Mouse (Mus musculus) thymus, postnatal 14 days (tissue): ENCODE results near the gene Ctnna3.
"Not testable (repeated sequence)": the region's sequence is repeated elsewhere in the genome, so short reads cannot be mapped to it uniquely, and the experiment has no call there.

Experiments
- DNase-seq: peaks from one replicate; pipeline ENCODE4 v3.0.0; 2021

The Ctnna3 gene

GRCm38 (mm10) chr10:64671469-64671868 is 1241.6 kb downstream of the Ctnna3 start:
- no peak for DNase-seq

DNA sequence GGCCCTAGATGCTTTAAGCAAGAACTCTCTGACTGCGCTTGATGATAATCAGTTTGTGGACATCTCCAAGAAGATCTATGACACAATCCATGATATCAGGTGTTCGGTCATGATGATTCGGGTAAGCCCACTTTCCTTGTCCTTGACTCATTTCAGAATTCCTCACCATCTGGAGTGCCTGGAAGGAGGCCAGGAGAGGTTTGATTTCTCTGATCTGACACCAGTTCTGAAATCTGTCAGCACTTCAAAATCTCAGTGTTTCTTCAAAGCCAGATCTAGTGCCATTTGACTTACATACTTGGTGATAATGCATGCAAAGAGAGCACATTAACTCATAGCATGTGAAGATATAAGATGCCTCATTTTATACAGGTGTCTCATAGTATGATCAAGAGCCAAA is 1245.9 kb downstream of the Ctnna3 start:
- DNase-seq = no peak

DNA sequence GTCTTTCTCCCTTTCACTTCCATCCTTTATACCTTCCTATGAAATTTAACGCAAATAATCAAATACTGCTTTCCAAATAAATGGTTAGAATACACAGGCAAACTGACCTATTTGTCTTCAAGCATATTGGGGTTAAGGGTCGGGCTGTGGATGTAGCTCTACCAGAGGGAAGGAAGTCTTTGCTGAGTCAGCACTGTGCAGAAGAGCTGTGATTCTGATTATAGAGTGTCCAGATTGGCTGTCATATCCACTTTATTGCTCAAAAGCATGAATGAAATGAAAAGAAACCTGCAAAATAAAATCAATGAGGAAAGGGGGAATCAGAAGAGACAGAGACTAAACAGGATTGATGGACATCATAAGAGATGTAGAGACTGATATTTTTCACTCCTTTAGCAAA is 1280.1 kb downstream of the Ctnna3 start:
- DNase-seq = no peak

DNA sequence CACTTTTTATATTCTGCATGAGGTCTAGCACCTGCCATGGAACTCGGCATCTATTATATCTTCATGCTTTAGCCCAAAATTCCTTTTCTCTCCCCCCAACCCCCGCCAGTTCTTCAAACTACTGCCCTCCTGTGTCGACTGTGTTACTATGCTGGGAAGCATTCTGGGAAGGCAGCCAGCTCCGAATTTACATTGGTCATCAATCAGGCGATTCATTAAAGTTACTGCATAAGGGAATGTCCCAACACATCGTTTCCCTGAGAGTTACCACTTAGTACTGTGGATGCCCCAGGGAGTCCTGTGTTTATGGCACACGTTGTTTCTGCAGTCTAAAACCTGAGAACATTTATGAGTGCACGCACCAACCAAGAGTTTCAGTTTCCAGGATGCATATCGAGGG is 1288.1 kb downstream of the Ctnna3 start:
- no peak for DNase-seq

DNA sequence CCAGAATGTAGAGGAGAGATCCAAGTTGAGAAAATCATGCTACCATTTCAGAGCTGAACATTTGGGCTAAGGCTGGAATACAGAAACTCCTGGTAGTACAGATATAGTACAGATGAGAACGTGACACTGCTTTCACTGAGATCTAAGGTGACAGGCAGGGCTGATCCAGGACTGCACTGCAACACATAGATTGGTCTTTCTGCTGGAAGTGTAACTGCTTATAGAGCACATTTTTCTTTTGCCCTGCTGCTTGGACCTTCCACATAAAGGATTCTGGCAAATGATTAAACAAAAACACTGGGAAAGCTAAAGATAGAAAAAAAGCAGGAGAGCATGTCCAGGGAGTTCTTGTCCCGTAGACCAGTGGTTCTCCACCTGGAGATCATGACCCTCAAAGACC is 1305.8 kb downstream of the Ctnna3 start:
- DNase-seq = no peak

DNA sequence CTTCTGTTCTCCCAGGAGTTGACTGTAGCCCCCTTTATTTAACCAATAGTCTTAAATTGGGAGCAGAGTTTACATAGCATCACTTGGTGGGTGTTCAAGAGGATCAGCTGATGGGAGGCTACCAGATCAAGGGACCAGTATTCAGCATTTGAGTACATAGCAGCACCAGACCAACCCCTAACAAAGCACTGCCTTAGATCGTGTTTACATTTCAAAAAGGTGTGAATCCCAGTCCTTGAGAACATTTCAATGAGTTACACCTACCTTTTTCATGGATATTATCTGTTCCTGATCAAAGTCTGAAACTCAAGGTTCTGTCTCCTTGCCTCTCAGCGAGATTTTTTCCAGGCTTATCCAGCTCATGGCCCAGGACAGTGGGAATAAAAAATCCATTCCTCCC is 1306.7 kb downstream of the Ctnna3 start:
- no peak for DNase-seq

GRCm38 (mm10) chr10:64741721-64742120 is 1311.8 kb downstream of the Ctnna3 start:
- DNase-seq = not testable (repeated sequence)

DNA sequence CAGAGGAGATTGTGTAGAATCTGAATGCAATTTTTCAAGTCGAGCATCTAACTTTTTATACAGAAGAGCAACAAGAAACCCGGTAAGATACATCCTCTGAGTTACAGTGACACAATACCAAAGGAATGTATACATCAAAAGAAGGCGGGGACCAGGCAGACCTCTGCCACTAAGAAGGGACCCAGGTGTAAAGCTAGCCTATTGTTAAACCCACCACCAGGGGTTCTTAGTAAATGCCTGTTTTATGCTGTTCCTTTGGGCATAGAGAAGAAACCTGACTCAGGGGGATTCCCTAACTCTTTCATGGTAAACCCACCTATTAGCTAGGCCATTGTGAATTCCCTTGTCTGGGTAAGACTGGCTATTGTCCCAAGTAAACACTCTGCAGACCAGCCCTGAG is 1314.2 kb downstream of the Ctnna3 start:
- not testable (repeated sequence) for DNase-seq

GRCm38 (mm10) chr10:64748651-64749050 is 1318.8 kb downstream of the Ctnna3 start:
- no peak for DNase-seq

GRCm38 (mm10) chr10:64750791-64751190 is 1320.9 kb downstream of the Ctnna3 start:
- DNase-seq = no peak

- no peak for DNase-seq
These were observed 1406.4 kb downstream of the Ctnna3 start for GRCm38 (mm10) chr10:64836315-64836714.

DNA sequence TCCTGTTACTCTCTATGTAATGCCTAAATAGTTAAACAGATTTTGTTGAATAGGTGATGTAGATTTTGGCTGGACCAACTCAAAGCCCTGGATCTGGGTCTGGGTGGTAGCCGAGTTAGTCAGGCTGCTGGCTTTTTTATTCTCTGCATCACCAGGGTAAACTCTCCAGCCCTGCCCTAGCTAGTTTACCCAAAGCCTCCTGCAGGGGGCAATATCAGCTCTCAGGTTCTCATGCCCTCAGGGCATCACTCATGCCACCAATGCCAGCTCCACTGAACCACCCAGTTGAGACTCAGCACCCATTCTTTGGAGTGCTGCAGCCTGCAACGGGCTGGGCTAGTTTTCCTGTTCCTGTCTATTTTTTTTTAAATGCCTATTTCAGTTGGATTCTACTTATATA is 1431.5 kb downstream of the Ctnna3 start:
- no peak for DNase-seq

DNA sequence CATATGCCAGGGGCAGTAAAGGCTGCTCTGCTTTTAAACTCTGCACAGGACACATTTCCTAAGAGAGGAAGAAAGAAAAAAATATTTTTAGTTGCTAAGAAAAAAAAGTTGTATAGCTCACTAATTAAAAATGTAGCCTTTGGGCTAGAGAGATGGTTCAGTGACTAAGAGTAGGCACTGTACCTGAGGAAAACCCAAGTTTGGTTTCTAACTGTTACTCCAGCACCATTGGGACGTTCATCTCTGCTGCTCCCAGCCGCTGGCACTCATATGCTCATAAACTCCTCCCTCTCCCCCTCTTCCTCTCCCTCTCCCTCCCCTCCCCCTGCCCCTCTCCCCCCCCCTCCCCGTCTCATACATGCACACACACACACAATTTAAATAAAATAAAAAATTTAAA is 1441.0 kb downstream of the Ctnna3 start:
- DNase-seq = no peak

DNA sequence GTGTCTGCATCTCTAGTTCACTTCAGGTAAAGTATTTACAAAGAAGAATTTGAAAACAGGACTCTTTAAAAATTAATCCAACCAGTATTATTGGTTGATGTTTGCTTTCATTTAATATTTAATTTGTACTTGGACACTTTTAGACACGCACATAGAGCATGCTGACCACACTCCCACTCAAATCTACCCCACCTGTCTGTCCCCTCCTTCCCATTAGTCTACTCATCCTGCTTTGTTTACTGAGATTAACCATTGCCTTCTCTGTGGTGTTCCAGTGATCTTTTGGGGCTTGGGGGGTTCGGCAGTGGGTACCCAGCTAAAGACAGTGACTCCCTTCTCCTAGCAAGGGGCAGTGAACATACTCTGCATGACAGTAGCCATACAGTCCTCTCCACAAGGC is 1446.6 kb downstream of the Ctnna3 start:
- DNase-seq = no peak

GRCm38 (mm10) chr10:64879860-64880259 is 1450.0 kb downstream of the Ctnna3 start:
- no peak for DNase-seq

DNA sequence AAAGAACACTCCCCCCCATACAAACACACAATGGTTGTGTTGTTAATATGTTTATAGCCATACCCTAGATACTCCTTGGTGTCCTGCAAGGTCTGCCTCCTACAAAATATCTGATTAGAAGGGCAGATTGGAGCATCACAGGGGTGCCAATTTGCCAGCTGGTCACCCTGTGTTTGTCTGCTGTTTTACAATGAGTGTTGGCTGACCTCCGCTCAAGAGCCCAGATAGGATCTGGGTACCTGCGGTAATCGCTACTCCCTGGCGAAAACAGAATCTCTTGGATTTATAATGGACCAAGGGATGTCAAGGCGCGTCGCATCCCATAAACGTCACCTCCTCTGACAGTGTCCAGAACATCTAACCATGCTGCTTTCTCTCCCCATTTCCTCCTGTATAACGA is 1457.0 kb downstream of the Ctnna3 start:
- no peak for DNase-seq

GRCm38 (mm10) chr10:64892458-64892857 is 1462.6 kb downstream of the Ctnna3 start:
- no peak for DNase-seq

DNA sequence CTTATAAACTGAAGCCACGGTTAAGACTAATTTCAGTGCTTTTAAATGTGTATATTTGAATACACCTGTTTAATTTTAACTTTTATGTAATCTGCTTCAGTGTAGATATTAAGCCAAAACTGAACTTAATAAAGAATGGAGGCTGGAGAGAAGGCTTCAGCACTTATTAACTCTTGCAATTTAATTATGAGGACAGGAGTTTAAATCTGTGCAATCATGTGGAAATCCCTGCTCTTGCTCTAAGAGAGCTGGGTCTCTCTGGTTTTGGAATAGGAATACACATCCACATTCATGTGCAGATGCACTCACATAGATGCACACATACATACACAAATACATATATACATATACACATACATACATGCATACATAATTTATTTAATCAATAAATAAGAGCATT is 1468.8 kb downstream of the Ctnna3 start:
- DNase-seq = no peak

- no peak for DNase-seq
These were observed 1471.8 kb downstream of the Ctnna3 start for GRCm38 (mm10) chr10:64901726-64902125.

DNA sequence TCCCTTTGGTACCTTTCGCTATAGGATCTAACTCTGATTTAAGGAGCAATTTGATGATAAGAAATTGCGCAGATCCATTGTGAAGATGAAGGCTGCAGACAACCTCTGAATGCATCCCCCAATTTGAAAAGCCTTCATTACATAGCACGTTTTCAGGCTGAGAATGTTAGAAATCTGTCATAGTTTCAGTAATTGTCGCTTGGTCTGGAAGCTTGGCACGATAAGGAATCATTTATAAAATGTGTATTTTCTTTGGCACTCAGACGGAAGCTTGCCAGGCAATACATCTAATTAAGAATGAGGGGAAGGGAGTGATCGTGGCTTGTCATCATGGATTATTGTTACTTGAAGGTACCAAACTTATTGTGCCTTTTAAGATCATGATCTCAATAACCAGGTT is 1511.1 kb downstream of the Ctnna3 start:
- DNase-seq = no peak

DNA sequence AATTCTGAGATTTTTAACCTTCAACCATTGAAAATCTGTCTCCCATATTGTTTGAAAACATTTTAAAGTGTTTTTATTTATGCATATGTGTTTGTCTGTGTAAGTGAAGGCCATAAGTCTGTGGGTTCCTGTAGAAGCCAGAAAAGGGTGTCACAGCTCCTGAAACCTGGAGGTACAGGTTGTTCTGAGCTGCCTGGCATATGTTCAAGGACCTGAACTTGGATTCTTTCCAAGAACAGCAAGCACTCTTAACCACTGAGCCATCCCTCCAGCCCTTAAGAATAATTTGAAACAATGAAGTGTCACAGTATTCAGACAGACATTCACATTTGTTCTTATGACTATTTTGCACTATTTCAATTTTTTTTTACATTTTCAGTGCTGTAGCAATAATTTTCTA is 1528.5 kb downstream of the Ctnna3 start:
- no peak for DNase-seq

- DNase-seq = no peak
These were observed 1563.0 kb downstream of the Ctnna3 start for GRCm38 (mm10) chr10:64992871-64993270.

GRCm38 (mm10) chr10:65013525-65013924 is 1583.6 kb downstream of the Ctnna3 start:
- no peak for DNase-seq

- DNase-seq = no peak
These were observed 1592.8 kb downstream of the Ctnna3 start for GRCm38 (mm10) chr10:65022667-65023066.

- DNase-seq = not testable (repeated sequence)
These were observed 1603.6 kb downstream of the Ctnna3 start for GRCm38 (mm10) chr10:65033516-65033915.
